Mouse (Mus musculus) C2C12 (cell line): ENCODE results near the gene Phf21b.

Experiments
- CEBPB ChIP-seq: IDR thresholded peaks from one replicate; pipeline ENCODE4 v1.6.1; 2011; ENCODE audit warnings: low read depth, mild to moderate bottlenecking, control low read depth, moderate library complexity
- CTCF ChIP-seq: IDR thresholded peaks from one replicate; pipeline ENCODE4 v1.5.1; 2011; ENCODE audit not compliant: control insufficient read depth, insufficient read depth, insufficient read length
- USF1 ChIP-seq: IDR thresholded peaks from one replicate; pipeline ENCODE4 v1.6.1; 2011; ENCODE audit warnings: low read depth, mild to moderate bottlenecking, control low read depth, moderate library complexity

GRCm38 (mm10) chr15:84903843-84904385, 48.1 kb upstream of the Phf21b start:
- TF ChIP-seq CTCF (no peak), USF1 (no peak), CEBPB (no peak)
